In the genomic region with DNA sequence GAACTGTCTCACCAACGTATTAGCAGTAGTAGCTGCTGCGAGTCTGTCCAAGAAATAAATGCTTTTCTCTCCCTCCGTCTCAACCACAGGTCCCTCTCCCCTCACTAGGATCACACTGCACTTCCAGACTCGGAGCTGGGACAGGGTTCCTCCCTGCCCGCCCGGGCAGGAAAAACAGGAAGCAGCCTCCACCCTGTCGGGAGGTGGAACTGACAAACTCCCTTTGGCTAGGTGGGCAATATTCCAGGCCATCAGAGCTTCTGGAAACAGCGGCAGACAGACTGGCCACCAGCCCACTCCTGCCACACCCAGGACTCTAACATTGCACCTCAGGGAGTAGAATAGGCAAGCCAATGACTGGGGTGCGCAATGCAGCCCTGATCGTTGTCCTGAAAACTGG, we compare ENCODE assay signal across 7 mouse cellular contexts. TPM values are rescaled to one million over a fixed set of nuclear protein-coding genes. Genes with fewer than 3 reads are reported as not detected.
DNase-seq lines count a peak whose midpoint lies in the region; ATAC-seq and TF ChIP-seq lines count a peak whose summit lies in the region.

No protein-coding gene starts in this region.

- no peak overlapping the region for H3K4me3 ChIP-seq in heart, embryonic 13.5 days
- no peak overlapping the region for H3K4me3 ChIP-seq in lung, adult 2 months (replicated peaks; ENCODE audit: extremely low read depth, low read depth, low read length)

- 0 out of 2 replicates have a peak overlapping the region, but pooled peaks have one; percentile 17 for H3K9ac ChIP-seq in heart, embryonic 13.5 days

- no peaks in the 10 kb centered on the region for H3K9me3 ChIP-seq in heart, embryonic 13.5 days

- ATAC-seq in heart, embryonic 13.5 days (ENCODE audit: extremely low read depth, insufficient number of reproducible peaks, low FRiP score, low TSS enrichment): no peak

- H3K4me1 ChIP-seq in heart, embryonic 13.5 days: peaks cover 24% of the 10 kb centered on the region
- peaks cover 21% of the 10 kb centered on the region for H3K4me1 ChIP-seq in lung, adult 2 months (ENCODE audit: control insufficient read depth, insufficient read depth, low read length)

- peaks cover 11% of the 10 kb centered on the region; the same call in 1 of the 2 replicates for H3K36me3 ChIP-seq in heart, embryonic 13.5 days

- peak overlapping the region; percentile 66 for H3K27ac ChIP-seq in heart, embryonic 13.5 days (replicated peaks)

- H3K4me2 ChIP-seq in heart, embryonic 13.5 days: no peak overlapping the region; the same call in 1 of the 2 replicates

- TF ChIP-seq CTCF in lung, adult 2 months (IDR thresholded peaks at IDR 0.05; ENCODE audit: insufficient read depth, low read length): no peak

- DNase-seq in urinary bladder, postnatal 14 days (ENCODE audit: low spot score): peak; percentile 66
- DNase-seq in urinary bladder, postnatal 10 days (ENCODE audit: low spot score): no peak
- DNase-seq in lung, adult 2 months: peak; percentile 67
- DNase-seq in right cerebral cortex, postnatal 4 days: no peak
- no peak for DNase-seq in retina, postnatal 1 day
- DNase-seq in MN1 (ENCODE audit: low spot score): no peak

- no peaks in the 10 kb centered on the region for H3K27me3 ChIP-seq in heart, embryonic 13.5 days (replicated peaks)

- 43% methylated on average over 10 of the region's 10 CpGs for WGBS in heart, embryonic 13.5 days
- WGBS in lung, adult 2 months: 26% methylated on average over 10 of the region's 10 CpGs

- peak; percentile 72; the same call in 1 of the 2 replicates for TF ChIP-seq POLR2A in lung, adult 2 months (IDR thresholded peaks at IDR 0.05; ENCODE audit: borderline replicate concordance, extremely low read depth, low read depth, low read length)

RNA-seq across cellular contexts. Expression of a gene that starts 11.5 kb away (rescaled TPM):
- polyA plus RNA-seq in heart, embryonic 13.5 days (2015; fragmentation: Nextera tagmentation; extraction: Ambion mirVana): 22.8 and 24.9 TPM in 2 replicates
- polyA plus RNA-seq in lung, adult 2 months (2012; rRNA removed): 53.8 and 66.9 TPM in 2 replicates

RNA-seq across cellular contexts. Expression of a gene that starts 29.9 kb away (rescaled TPM):
- not detected in 2 replicates for polyA plus RNA-seq in heart, embryonic 13.5 days (2015; fragmentation: Nextera tagmentation; extraction: Ambion mirVana)
- polyA plus RNA-seq in lung, adult 2 months (2012; rRNA removed): not detected in 2 replicates

RNA-seq across cellular contexts. Expression of a gene that starts 39.4 kb away (rescaled TPM):
- 2.4 and 2.9 TPM in 2 replicates for polyA plus RNA-seq in heart, embryonic 13.5 days (2015; fragmentation: Nextera tagmentation; extraction: Ambion mirVana)
- polyA plus RNA-seq in lung, adult 2 months (2012; rRNA removed): 1.6 and 1.8 TPM in 2 replicates

Comparison
In these comparisons a context has a peak if more than half of its experiments do, and no peak if none do; other contexts are left out.
1. DNase-seq: peak in urinary bladder, postnatal 14 days (single experiment) and lung, adult 2 months (single experiment); none in urinary bladder, postnatal 10 days (single experiment), right cerebral cortex, postnatal 4 days (single experiment), retina, postnatal 1 day (single experiment) and MN1 (single experiment).